8 mouse cellular contexts compared by ENCODE assay signal in the genomic region with DNA sequence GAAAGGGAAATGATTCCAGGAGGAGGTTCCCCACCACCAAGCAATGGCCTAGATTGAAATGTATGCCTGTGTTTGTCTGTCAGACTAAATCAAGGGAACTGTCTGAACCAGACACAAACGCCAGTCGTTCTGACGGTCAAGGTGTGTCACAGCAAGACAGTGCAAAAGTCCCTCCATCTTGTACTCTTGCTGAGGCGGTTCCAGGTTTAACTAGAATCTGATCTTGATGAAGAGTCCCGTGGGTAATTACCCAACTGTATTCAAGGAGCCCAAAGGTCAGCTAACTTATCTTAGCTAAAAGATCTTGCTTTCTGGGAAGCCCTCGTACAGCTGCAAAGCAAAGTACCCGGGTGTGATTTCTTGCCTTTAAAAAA. TPM values are rescaled to one million over a fixed set of nuclear protein-coding genes. Genes with fewer than 3 reads are reported as not detected.
DNase-seq lines count a peak whose midpoint lies in the region; ATAC-seq lines count a peak whose summit lies in the region.

No protein-coding gene starts in this region.

- H3K4me1 ChIP-seq in lung, embryonic 15.5 days, result peaks cover 11% of the 10 kb centered on the region
- H3K4me1 ChIP-seq in erythroblast, embryonic 14.5 days (ENCODE audit: control insufficient read depth), result peaks cover 29% of the 10 kb centered on the region
- H3K4me1 ChIP-seq in limb, embryonic 12.5 days (replicated peaks), result 0 out of 2 replicates have a peak, but pooled peaks cover 5% of the 10 kb centered on the region
- H3K4me1 ChIP-seq in stomach, embryonic 14.5 days (ENCODE audit: control insufficient read depth, insufficient read depth, low read length), result peaks cover 3% of the 10 kb centered on the region; the same call in 1 of the 2 replicates

- peak overlapping the region; percentile 95 for H3K4me2 ChIP-seq in lung, embryonic 15.5 days
- H3K4me2 ChIP-seq in limb, embryonic 12.5 days, result peak overlapping the region; percentile 87
- peak overlapping the region; percentile 93 for H3K4me2 ChIP-seq in stomach, embryonic 14.5 days (replicated peaks; ENCODE audit: low read depth, low read length)

- H3K9ac ChIP-seq in lung, embryonic 15.5 days, result peak overlapping the region; percentile 83; the same call in 1 of the 2 replicates
- peak overlapping the region; percentile 74; the same call in 1 of the 2 replicates for H3K9ac ChIP-seq in limb, embryonic 12.5 days (replicated peaks)
- H3K9ac ChIP-seq in stomach, embryonic 14.5 days (replicated peaks; ENCODE audit: low read depth, low read length), result peak overlapping the region; percentile 64; the same call in 1 of the 2 replicates

- WGBS in lung, embryonic 15.5 days, result 77% methylated on average over 7 of the region's 7 CpGs
- WGBS in limb, embryonic 12.5 days, result 84% methylated on average over 7 of the region's 7 CpGs
- WGBS in stomach, embryonic 14.5 days, result 79% methylated on average over 7 of the region's 7 CpGs

- peak overlapping the region; percentile 88 for H3K4me3 ChIP-seq in lung, embryonic 15.5 days
- H3K4me3 ChIP-seq in erythroblast, embryonic 14.5 days (replicated peaks), result peak overlapping the region; percentile 78
- peak overlapping the region; percentile 75 for H3K4me3 ChIP-seq in limb, embryonic 12.5 days (replicated peaks)
- peak overlapping the region; percentile 79 for H3K4me3 ChIP-seq in stomach, embryonic 14.5 days (ENCODE audit: low read depth, low read length)

- H3K9me3 ChIP-seq in lung, embryonic 15.5 days, result peaks cover 4% of the 10 kb centered on the region; the same call in 1 of the 2 replicates
- peaks cover 21% of the 10 kb centered on the region for H3K9me3 ChIP-seq in erythroblast, embryonic 14.5 days (ENCODE audit: control insufficient read depth, low read length)
- H3K9me3 ChIP-seq in limb, embryonic 12.5 days, result peaks cover 13% of the 10 kb centered on the region
- peaks cover 10% of the 10 kb centered on the region; the same call in 1 of the 2 replicates for H3K9me3 ChIP-seq in stomach, embryonic 14.5 days (ENCODE audit: control insufficient read depth, low read depth, low read length)

- H3K27ac ChIP-seq in lung, embryonic 15.5 days, result no peak overlapping the region
- peak overlapping the region; percentile 56; the same call in 1 of the 2 replicates for H3K27ac ChIP-seq in limb, embryonic 12.5 days
- H3K27ac ChIP-seq in stomach, embryonic 14.5 days (ENCODE audit: low read length), result no peak overlapping the region

- H3K27me3 ChIP-seq in lung, embryonic 15.5 days, result no peaks in the 10 kb centered on the region
- H3K27me3 ChIP-seq in erythroblast, embryonic 14.5 days (ENCODE audit: control insufficient read depth), result no peaks in the 10 kb centered on the region; the same call in 1 of the 2 replicates
- no peaks in the 10 kb centered on the region for H3K27me3 ChIP-seq in limb, embryonic 12.5 days
- no peaks in the 10 kb centered on the region for H3K27me3 ChIP-seq in stomach, embryonic 14.5 days (ENCODE audit: control insufficient read depth, insufficient read depth, low read length)

- H3K36me3 ChIP-seq in lung, embryonic 15.5 days, result peaks cover 30% of the 10 kb centered on the region
- H3K36me3 ChIP-seq in erythroblast, embryonic 14.5 days (ENCODE audit: control insufficient read depth), result peaks cover 50% of the 10 kb centered on the region
- H3K36me3 ChIP-seq in limb, embryonic 12.5 days, result peaks cover 36% of the 10 kb centered on the region
- peaks cover 28% of the 10 kb centered on the region for H3K36me3 ChIP-seq in stomach, embryonic 14.5 days (ENCODE audit: control insufficient read depth, insufficient read depth, low read length)

- DNase-seq in lung, postnatal 25 days (ENCODE audit: low spot score), result no peak
- DNase-seq in layer of hippocampus, adult 9-11 months, result no peak
- DNase-seq in spleen, adult 18-20 months, result no peak
- DNase-seq in kidney, adult 8-10 months, result no peak

- ATAC-seq in lung, embryonic 15.5 days (ENCODE audit: borderline replicate concordance, extremely low read depth, low FRiP score, low TSS enrichment), result no peak
- no peak for ATAC-seq in limb, embryonic 12.5 days (ENCODE audit: insufficient number of reproducible peaks, insufficient read depth, low FRiP score, low TSS enrichment, low read depth)
- ATAC-seq in stomach, embryonic 14.5 days (ENCODE audit: insufficient number of reproducible peaks, insufficient read depth, low FRiP score, low read depth), result no peak

RNA-seq across cellular contexts. Expression of gene 2210016F16Rik, which starts 0.5 kb away (rescaled TPM):
- polyA plus RNA-seq in lung, embryonic 15.5 days (2015; fragmentation: Nextera tagmentation; extraction: Ambion mirVana), result 33.2 and 35.7 TPM in 2 replicates
- polyA plus RNA-seq in erythroblast, embryonic 14.5 days (2012), result 1.3 TPM in 2 replicates
- 22.1 TPM in 2 replicates for polyA plus RNA-seq in limb, embryonic 12.5 days (2016; fragmentation: Nextera tagmentation; extraction: Ambion mirVana)
- 30.6 and 33.0 TPM in 2 replicates for polyA plus RNA-seq in stomach, embryonic 14.5 days (2014; fragmentation: Nextera tagmentation; extraction: Ambion mirVana)

RNA-seq across cellular contexts. Expression of gene Rmi1, which starts 16.5 kb away (rescaled TPM):
- 26.3 and 29.7 TPM in 2 replicates for polyA plus RNA-seq in lung, embryonic 15.5 days (2015; fragmentation: Nextera tagmentation; extraction: Ambion mirVana)
- polyA plus RNA-seq in erythroblast, embryonic 14.5 days (2012), result 0.43 and 0.69 TPM in 2 replicates
- 31.2 and 33.0 TPM in 2 replicates for polyA plus RNA-seq in limb, embryonic 12.5 days (2016; fragmentation: Nextera tagmentation; extraction: Ambion mirVana)
- 24.8 and 27.6 TPM in 2 replicates for polyA plus RNA-seq in stomach, embryonic 14.5 days (2014; fragmentation: Nextera tagmentation; extraction: Ambion mirVana)

RNA-seq across cellular contexts. Expression of gene Hnrnpk, which starts 17.6 kb away (rescaled TPM):
- 1,649 and 1,683 TPM in 2 replicates for polyA plus RNA-seq in lung, embryonic 15.5 days (2015; fragmentation: Nextera tagmentation; extraction: Ambion mirVana)
- polyA plus RNA-seq in erythroblast, embryonic 14.5 days (2012), result 23.2 and 24.0 TPM in 2 replicates
- polyA plus RNA-seq in limb, embryonic 12.5 days (2016; fragmentation: Nextera tagmentation; extraction: Ambion mirVana), result 2,059 and 2,098 TPM in 2 replicates
- 1,425 and 1,587 TPM in 2 replicates for polyA plus RNA-seq in stomach, embryonic 14.5 days (2014; fragmentation: Nextera tagmentation; extraction: Ambion mirVana)

RNA-seq across cellular contexts. Expression of gene Kif27, which starts 26.6 kb away (rescaled TPM):
- 0.75 and 0.91 TPM in 2 replicates for polyA plus RNA-seq in lung, embryonic 15.5 days (2015; fragmentation: Nextera tagmentation; extraction: Ambion mirVana)
- 0.01 TPM in 1 of 2 replicates, not detected in the other for polyA plus RNA-seq in erythroblast, embryonic 14.5 days (2012)
- 0.84 and 0.97 TPM in 2 replicates for polyA plus RNA-seq in limb, embryonic 12.5 days (2016; fragmentation: Nextera tagmentation; extraction: Ambion mirVana)
- polyA plus RNA-seq in stomach, embryonic 14.5 days (2014; fragmentation: Nextera tagmentation; extraction: Ambion mirVana), result 0.59 and 1.1 TPM in 2 replicates

Comparison
In these comparisons a context has a peak if more than half of its experiments do, and no peak if none do; other contexts are left out.
1. RNA of gene 2210016F16Rik, which starts 0.5 kb away (polyA plus RNA-seq): 33.2 to 35.7 TPM in lung, embryonic 15.5 days, 30.6 to 33.0 TPM in stomach, embryonic 14.5 days and 22.1 TPM in limb, embryonic 12.5 days; 1.3 TPM in erythroblast, embryonic 14.5 days; every median in the first group is over 10 times any median in the second.
2. RNA of gene Rmi1, which starts 16.5 kb away (polyA plus RNA-seq): 31.2 to 33.0 TPM in limb, embryonic 12.5 days, 26.3 to 29.7 TPM in lung, embryonic 15.5 days and 24.8 to 27.6 TPM in stomach, embryonic 14.5 days; 0.43 to 0.69 TPM in erythroblast, embryonic 14.5 days; every median in the first group is over 10 times any median in the second.
3. RNA of gene Hnrnpk, which starts 17.6 kb away (polyA plus RNA-seq): 2,059 to 2,098 TPM in limb, embryonic 12.5 days, 1,649 to 1,683 TPM in lung, embryonic 15.5 days and 1,425 to 1,587 TPM in stomach, embryonic 14.5 days; 23.2 to 24.0 TPM in erythroblast, embryonic 14.5 days; every median in the first group is over 10 times any median in the second.
4. Peak in every context shown above with its lines, with median percentiles within 50 percentile points of each other: H3K4me2 ChIP-seq, H3K4me3 ChIP-seq and H3K9ac ChIP-seq.